Mouse (Mus musculus): Measurements from ENCODE around the gene Rnf217.

Rnf217 gene

GRCm38 (mm10) chr10:31553302-31553701, 55.7 kb downstream of the Rnf217 start:
- DNase-seq (ENCODE audit: low read depth, low spot score) = no peak

GRCm38 (mm10) chr10:31551850-31552249, 57.1 kb downstream of the Rnf217 start:
- no peak for DNase-seq (ENCODE audit: low read depth, low spot score)

GRCm38 (mm10) chr10:31551362-31551761, 57.6 kb downstream of the Rnf217 start:
- DNase-seq (ENCODE audit: low read depth, low spot score) = no peak

- DNase-seq (ENCODE audit: low read depth, low spot score) = no peak
Measured at GRCm38 (mm10) chr10:31547156-31547555, 61.8 kb downstream of the Rnf217 start.

- no peak for DNase-seq (ENCODE audit: low read depth, low spot score)
Measured at GRCm38 (mm10) chr10:31544149-31544942, 64.6 kb downstream of the Rnf217 start.

- no peak for DNase-seq (ENCODE audit: low read depth, low spot score)
Measured at GRCm38 (mm10) chr10:31540518-31540917, 68.5 kb downstream of the Rnf217 start.

GRCm38 (mm10) chr10:31539351-31539750, 69.6 kb downstream of the Rnf217 start:
- DNase-seq (ENCODE audit: low read depth, low spot score) = no peak

GRCm38 (mm10) chr10:31538721-31539120, 70.3 kb downstream of the Rnf217 start:
- no peak for DNase-seq (ENCODE audit: low read depth, low spot score)

GRCm38 (mm10) chr10:31538243-31538642, 70.7 kb downstream of the Rnf217 start:
- no peak for DNase-seq (ENCODE audit: low read depth, low spot score)

GRCm38 (mm10) chr10:31537213-31537612, 71.8 kb downstream of the Rnf217 start:
- DNase-seq (ENCODE audit: low read depth, low spot score) = no peak

GRCm38 (mm10) chr10:31535046-31535445, 73.9 kb downstream of the Rnf217 start:
- DNase-seq (ENCODE audit: low read depth, low spot score) = no peak

GRCm38 (mm10) chr10:31533270-31533826, 75.6 kb downstream of the Rnf217 start:
- no peak for DNase-seq (ENCODE audit: low read depth, low spot score)

- DNase-seq (ENCODE audit: low read depth, low spot score) = no peak
Measured at GRCm38 (mm10) chr10:31532782-31533181, 76.2 kb downstream of the Rnf217 start.

GRCm38 (mm10) chr10:31528297-31528984, 80.5 kb downstream of the Rnf217 start:
- no peak for DNase-seq (ENCODE audit: low read depth, low spot score)

GRCm38 (mm10) chr10:31525705-31526104, 83.3 kb downstream of the Rnf217 start:
- DNase-seq (ENCODE audit: low read depth, low spot score) = no peak

GRCm38 (mm10) chr10:31519420-31519819, 89.6 kb downstream of the Rnf217 start:
- no peak for DNase-seq (ENCODE audit: low read depth, low spot score)

GRCm38 (mm10) chr10:31518210-31518609, 90.8 kb downstream of the Rnf217 start:
- no peak for DNase-seq (ENCODE audit: low read depth, low spot score)

GRCm38 (mm10) chr10:31517192-31517591, 91.8 kb downstream of the Rnf217 start:
- DNase-seq (ENCODE audit: low read depth, low spot score) = no peak

- no peak for DNase-seq (ENCODE audit: low read depth, low spot score)
Measured at GRCm38 (mm10) chr10:31515897-31516296, 93.1 kb downstream of the Rnf217 start.

- no peak for DNase-seq (ENCODE audit: low read depth, low spot score)
Measured at GRCm38 (mm10) chr10:31504134-31504551, 104.8 kb downstream of the Rnf217 start.

- no peak for DNase-seq (ENCODE audit: low read depth, low spot score)
Measured at GRCm38 (mm10) chr10:31503542-31504133, 105.3 kb downstream of the Rnf217 start.

- DNase-seq (ENCODE audit: low read depth, low spot score) = no peak
Measured at GRCm38 (mm10) chr10:31501644-31502043, 107.3 kb downstream of the Rnf217 start.

Data from CD4-positive, CD25-positive, alpha-beta regulatory T cell, adult 2 months (primary cell).